Mouse (Mus musculus): ENCODE measurements around the gene Rragc. TPM values are rescaled to one million over a fixed set of nuclear protein-coding genes. Genes with fewer than 3 reads are reported as not detected.
"Not testable (repeated sequence)": the region's sequence is repeated elsewhere in the genome, so short reads cannot be mapped to it uniquely, and the experiment has no call there.

Gene Rragc
- polyA plus RNA-seq, 1 experiment from 2014 or later = 55.1 TPM

GRCm38 (mm10) chr4:123918851-123919250 lies 1.6 kb downstream of the Rragc start:
- Histone ChIP-seq H3K4me3 (replicated peaks) (peak overlapping the region; percentile 92), H3K27ac (no peak overlapping the region), H3K4me1 (replicated peaks) (peaks cover 19% of the 10 kb centered on the region), H3K36me3 (peaks cover 32% of the 10 kb centered on the region), H3K4me2 (peak overlapping the region; percentile 92), H3K27me3 (no peaks in the 10 kb centered on the region), H3K9ac (replicated peaks) (0 out of 2 replicates have a peak overlapping the region, but pooled peaks have one; percentile 88), H3K9me3 (no peaks in the 10 kb centered on the region)
- ATAC-seq (ENCODE audit: insufficient number of reproducible peaks, insufficient read depth, low FRiP score, low TSS enrichment, low read depth) = no peak
- WGBS = 82% methylated on average over 2 of the region's 2 CpGs

GRCm38 (mm10) chr4:123921055-123921565 lies 3.9 kb downstream of the Rragc start:
- Histone ChIP-seq H3K9ac (replicated peaks) (no peak overlapping the region), H3K27me3 (no peaks in the 10 kb centered on the region), H3K27ac (no peak overlapping the region), H3K9me3 (no peaks in the 10 kb centered on the region), H3K4me1 (replicated peaks) (peaks cover 16% of the 10 kb centered on the region), H3K36me3 (peaks cover 52% of the 10 kb centered on the region), H3K4me3 (replicated peaks) (no peak overlapping the region), H3K4me2 (no peak overlapping the region)
- no peak for ATAC-seq (ENCODE audit: insufficient number of reproducible peaks, insufficient read depth, low FRiP score, low TSS enrichment, low read depth)
- 92% methylated on average over 4 of the region's 4 CpGs for WGBS

GRCm38 (mm10) chr4:123927961-123928360 lies 10.7 kb downstream of the Rragc start:
- no peak for ATAC-seq (ENCODE audit: insufficient number of reproducible peaks, insufficient read depth, low FRiP score, low TSS enrichment, low read depth)
- Histone ChIP-seq H3K4me3 (replicated peaks) (no peak overlapping the region), H3K27me3 (no peaks in the 10 kb centered on the region), H3K4me1 (replicated peaks) (no peaks in the 10 kb centered on the region), H3K9me3 (no peaks in the 10 kb centered on the region), H3K27ac (no peak overlapping the region), H3K4me2 (no peak overlapping the region), H3K36me3 (peaks cover 91% of the 10 kb centered on the region), H3K9ac (replicated peaks) (no peak overlapping the region)

GRCm38 (mm10) chr4:123929994-123930393 lies 12.7 kb downstream of the Rragc start:
- H3K36me3 ChIP-seq = peaks cover 89% of the 10 kb centered on the region
- H3K27me3 ChIP-seq = no peaks in the 10 kb centered on the region
- H3K4me1 ChIP-seq (replicated peaks) = no peaks in the 10 kb centered on the region
- H3K4me2 ChIP-seq = no peak overlapping the region
- no peak overlapping the region for H3K27ac ChIP-seq
- 94% methylated on average over 4 of the region's 4 CpGs for WGBS
- H3K9ac ChIP-seq (replicated peaks) = no peak overlapping the region
- H3K4me3 ChIP-seq (replicated peaks) = no peak overlapping the region
- no peaks in the 10 kb centered on the region for H3K9me3 ChIP-seq
- no peak for ATAC-seq (ENCODE audit: insufficient number of reproducible peaks, insufficient read depth, low FRiP score, low TSS enrichment, low read depth)

GRCm38 (mm10) chr4:123934306-123934705 lies 17.1 kb downstream of the Rragc start:
- Histone ChIP-seq H3K4me1 (replicated peaks) (no peaks in the 10 kb centered on the region), H3K4me2 (no peak overlapping the region), H3K4me3 (replicated peaks) (no peak overlapping the region), H3K36me3 (peaks cover 73% of the 10 kb centered on the region), H3K27me3 (no peaks in the 10 kb centered on the region), H3K27ac (no peak overlapping the region), H3K9ac (replicated peaks) (no peak overlapping the region), H3K9me3 (no peaks in the 10 kb centered on the region)
- no peak for ATAC-seq (ENCODE audit: insufficient number of reproducible peaks, insufficient read depth, low FRiP score, low TSS enrichment, low read depth)
- WGBS = 86% methylated on average over 4 of the region's 4 CpGs

GRCm38 (mm10) chr4:123936059-123936458 lies 18.8 kb downstream of the Rragc start:
- H3K27me3 ChIP-seq = no peaks in the 10 kb centered on the region
- no peak overlapping the region for H3K9ac ChIP-seq (replicated peaks)
- no peaks in the 10 kb centered on the region for H3K9me3 ChIP-seq
- ATAC-seq (ENCODE audit: insufficient number of reproducible peaks, insufficient read depth, low FRiP score, low TSS enrichment, low read depth) = no peak
- H3K27ac ChIP-seq = no peak overlapping the region
- H3K4me3 ChIP-seq (replicated peaks) = no peak overlapping the region
- no peak overlapping the region for H3K4me2 ChIP-seq
- 94% methylated on average over 7 of the region's 7 CpGs for WGBS
- H3K4me1 ChIP-seq (replicated peaks) = no peaks in the 10 kb centered on the region
- peaks cover 56% of the 10 kb centered on the region for H3K36me3 ChIP-seq

GRCm38 (mm10) chr4:123939838-123940237 lies 22.6 kb downstream of the Rragc start:
- no peak overlapping the region for H3K4me2 ChIP-seq
- H3K4me3 ChIP-seq (replicated peaks) = no peak overlapping the region
- no peak overlapping the region for H3K27ac ChIP-seq
- H3K9ac ChIP-seq (replicated peaks) = no peak overlapping the region
- peaks cover 25% of the 10 kb centered on the region for H3K36me3 ChIP-seq
- no peak for ATAC-seq (ENCODE audit: insufficient number of reproducible peaks, insufficient read depth, low FRiP score, low TSS enrichment, low read depth)
- WGBS = 7% methylated on average over 4 of the region's 4 CpGs
- no peaks in the 10 kb centered on the region for H3K9me3 ChIP-seq
- no peaks in the 10 kb centered on the region for H3K4me1 ChIP-seq (replicated peaks)
- no peaks in the 10 kb centered on the region for H3K27me3 ChIP-seq

GRCm38 (mm10) chr4:123940878-123941277 lies 23.6 kb downstream of the Rragc start:
- not testable (repeated sequence) for H3K4me2 ChIP-seq; H3K9ac ChIP-seq (replicated peaks); H3K27me3 ChIP-seq; ATAC-seq (ENCODE audit: insufficient number of reproducible peaks, insufficient read depth, low FRiP score, low TSS enrichment, low read depth); H3K27ac ChIP-seq; H3K4me1 ChIP-seq (replicated peaks); H3K9me3 ChIP-seq; H3K4me3 ChIP-seq (replicated peaks)
- 74% methylated on average over 7 of the region's 7 CpGs for WGBS
- peaks cover 15% of the 10 kb centered on the region for H3K36me3 ChIP-seq

GRCm38 (mm10) chr4:123946701-123947100 lies 29.5 kb downstream of the Rragc start:
- ATAC-seq (ENCODE audit: insufficient number of reproducible peaks, insufficient read depth, low FRiP score, low TSS enrichment, low read depth) = no peak
- Histone ChIP-seq H3K4me2 (no peak overlapping the region), H3K27ac (no peak overlapping the region), H3K27me3 (peaks cover 5% of the 10 kb centered on the region; the same call in 1 of the 2 replicates), H3K4me3 (replicated peaks) (no peak overlapping the region), H3K4me1 (replicated peaks) (no peaks in the 10 kb centered on the region), H3K9me3 (no peaks in the 10 kb centered on the region), H3K9ac (replicated peaks) (no peak overlapping the region), H3K36me3 (no peaks in the 10 kb centered on the region)
- WGBS = 79% methylated on average over 4 of the region's 4 CpGs

GRCm38 (mm10) chr4:123947149-123947548 lies 29.9 kb downstream of the Rragc start:
- H3K4me3 ChIP-seq (replicated peaks) = no peak overlapping the region
- peaks cover 5% of the 10 kb centered on the region; the same call in 1 of the 2 replicates for H3K27me3 ChIP-seq
- ATAC-seq (ENCODE audit: insufficient number of reproducible peaks, insufficient read depth, low FRiP score, low TSS enrichment, low read depth) = no peak
- no peaks in the 10 kb centered on the region for H3K4me1 ChIP-seq (replicated peaks)
- H3K4me2 ChIP-seq = no peak overlapping the region
- H3K9ac ChIP-seq (replicated peaks) = no peak overlapping the region
- WGBS = 54% methylated on average over 5 of the region's 5 CpGs
- H3K9me3 ChIP-seq = no peaks in the 10 kb centered on the region
- H3K36me3 ChIP-seq = no peaks in the 10 kb centered on the region
- H3K27ac ChIP-seq = no peak overlapping the region

GRCm38 (mm10) chr4:123948901-123949300 lies 31.7 kb downstream of the Rragc start:
- Histone ChIP-seq H3K4me2 (no peak overlapping the region), H3K9ac (replicated peaks) (no peak overlapping the region), H3K9me3 (no peaks in the 10 kb centered on the region), H3K4me1 (replicated peaks) (no peaks in the 10 kb centered on the region), H3K4me3 (replicated peaks) (no peak overlapping the region), H3K27me3 (peaks cover 10% of the 10 kb centered on the region; the same call in 1 of the 2 replicates), H3K27ac (no peak overlapping the region), H3K36me3 (no peaks in the 10 kb centered on the region)
- WGBS = 77% methylated on average over 6 of the region's 6 CpGs
- no peak for ATAC-seq (ENCODE audit: insufficient number of reproducible peaks, insufficient read depth, low FRiP score, low TSS enrichment, low read depth)

- no peak overlapping the region for H3K4me3 ChIP-seq (replicated peaks)
- no peak overlapping the region for H3K9ac ChIP-seq (replicated peaks)
- H3K27ac ChIP-seq = no peak overlapping the region
- 78% methylated on average over 10 of the region's 10 CpGs for WGBS
- H3K4me2 ChIP-seq = no peak overlapping the region
- peaks cover 10% of the 10 kb centered on the region; the same call in 1 of the 2 replicates for H3K27me3 ChIP-seq
- 0 out of 2 replicates have a peak, but pooled peaks have one; percentile 31 for ATAC-seq (ENCODE audit: insufficient number of reproducible peaks, insufficient read depth, low FRiP score, low TSS enrichment, low read depth)
- no peaks in the 10 kb centered on the region for H3K4me1 ChIP-seq (replicated peaks)
- H3K9me3 ChIP-seq = no peaks in the 10 kb centered on the region
- H3K36me3 ChIP-seq = no peaks in the 10 kb centered on the region
These were observed 32.4 kb downstream of the Rragc start for GRCm38 (mm10) chr4:123949649-123950048.
